Mouse (Mus musculus) erythroblast, embryonic 14.5 days (primary cell): ENCODE data around the gene Tns1. TPM values are rescaled to one million over a fixed set of nuclear protein-coding genes. Genes with fewer than 3 reads are reported as not detected.

Source experiments
- H3K27me3 ChIP-seq: 2 replicates; pipeline ENCODE4 v1.6.1; 2012; ENCODE audit warnings: inconsistent platforms; ENCODE audit not compliant: control insufficient read depth
- H3K36me3 ChIP-seq: 2 replicates; pipeline ENCODE4 v1.6.1; 2012; ENCODE audit warnings: mild to moderate bottlenecking, inconsistent platforms; ENCODE audit not compliant: control insufficient read depth
- H3K4me1 ChIP-seq: 2 replicates; pipeline ENCODE4 v1.6.1; 2012; ENCODE audit warnings: inconsistent platforms; ENCODE audit not compliant: control insufficient read depth
- H3K4me3 ChIP-seq: replicated peaks from 2 replicates; pipeline ENCODE3; 2012; ENCODE audit warnings: moderate library complexity, mild to moderate bottlenecking, inconsistent platforms
- H3K9me3 ChIP-seq: 2 replicates; pipeline ENCODE4 v1.6.1; 2012; ENCODE audit warnings: low read length, inconsistent platforms, mixed read lengths; ENCODE audit not compliant: control insufficient read depth
- GATA1 ChIP-seq: IDR thresholded peaks from 2 replicates; pipeline ENCODE4 v1.6.1; 2012; ENCODE audit warnings: low read length, inconsistent platforms, mixed read lengths
- TAL1 ChIP-seq: IDR thresholded peaks from 3 replicates; pipeline ENCODE4 v1.6.1; 2012; ENCODE audit warnings: low read length, inconsistent platforms, mixed read lengths
- polyA plus RNA-seq: library from polyadenylated mRNA; stranded (reverse); fragments of >175 nt; gene quantifications from 2 replicates; pipeline ENCODE4 v1.2.3, GENCODE M21; 2012

Tns1 gene
- polyA plus RNA-seq, 1 experiment, result 3.6 TPM

- Histone ChIP-seq H3K4me1 (no peaks in the 10 kb centered on the region), H3K9me3 (no peaks in the 10 kb centered on the region), H3K36me3 (peaks cover 69% of the 10 kb centered on the region), H3K4me3 (no peak overlapping the region), H3K27me3 (no peaks in the 10 kb centered on the region)
- TF ChIP-seq TAL1 (no peak), GATA1 (no peak)
Measured at GRCm38 (mm10) chr1:73957428-73957827, 166.8 kb downstream of the Tns1 start.

GRCm38 (mm10) chr1:73956320-73956719 is 167.9 kb downstream of the Tns1 start:
- Histone ChIP-seq H3K4me3 (no peak overlapping the region), H3K36me3 (peaks cover 73% of the 10 kb centered on the region), H3K9me3 (no peaks in the 10 kb centered on the region), H3K4me1 (no peaks in the 10 kb centered on the region), H3K27me3 (no peaks in the 10 kb centered on the region)
- TF ChIP-seq TAL1 (no peak), GATA1 (no peak)

- no peak for TF ChIP-seq TAL1
- no peak for TF ChIP-seq GATA1
- Histone ChIP-seq H3K4me3 (no peak overlapping the region), H3K9me3 (no peaks in the 10 kb centered on the region), H3K4me1 (no peaks in the 10 kb centered on the region), H3K27me3 (no peaks in the 10 kb centered on the region), H3K36me3 (peaks cover 75% of the 10 kb centered on the region)
Measured at GRCm38 (mm10) chr1:73955259-73955842, 168.9 kb downstream of the Tns1 start.

- H3K4me3 ChIP-seq, result no peak overlapping the region
- no peaks in the 10 kb centered on the region for H3K4me1 ChIP-seq
- no peaks in the 10 kb centered on the region for H3K27me3 ChIP-seq
- no peaks in the 10 kb centered on the region for H3K9me3 ChIP-seq
- H3K36me3 ChIP-seq, result peaks cover 72% of the 10 kb centered on the region
- no peak for TF ChIP-seq GATA1
- no peak for TF ChIP-seq TAL1
Measured at GRCm38 (mm10) chr1:73954614-73955013, 169.6 kb downstream of the Tns1 start.

- H3K36me3 ChIP-seq, result peaks cover 66% of the 10 kb centered on the region
- no peaks in the 10 kb centered on the region for H3K9me3 ChIP-seq
- TF ChIP-seq GATA1 (no peak), TAL1 (no peak)
- H3K4me3 ChIP-seq, result no peak overlapping the region
- no peaks in the 10 kb centered on the region for H3K4me1 ChIP-seq
- no peaks in the 10 kb centered on the region for H3K27me3 ChIP-seq
Measured at GRCm38 (mm10) chr1:73954015-73954408, 170.2 kb downstream of the Tns1 start.

- no peaks in the 10 kb centered on the region for H3K27me3 ChIP-seq
- H3K9me3 ChIP-seq, result no peaks in the 10 kb centered on the region
- no peaks in the 10 kb centered on the region for H3K4me1 ChIP-seq
- TF ChIP-seq TAL1 (no peak), GATA1 (no peak)
- H3K36me3 ChIP-seq, result peaks cover 64% of the 10 kb centered on the region
- no peak overlapping the region for H3K4me3 ChIP-seq
Measured at GRCm38 (mm10) chr1:73953317-73954014, 170.8 kb downstream of the Tns1 start.

- H3K4me1 ChIP-seq, result no peaks in the 10 kb centered on the region
- H3K4me3 ChIP-seq, result no peak overlapping the region
- no peak for TF ChIP-seq TAL1
- TF ChIP-seq GATA1, result no peak
- H3K9me3 ChIP-seq, result no peaks in the 10 kb centered on the region
- no peaks in the 10 kb centered on the region for H3K27me3 ChIP-seq
- peaks cover 55% of the 10 kb centered on the region for H3K36me3 ChIP-seq
Measured at GRCm38 (mm10) chr1:73952598-73952997, 171.7 kb downstream of the Tns1 start.

GRCm38 (mm10) chr1:73951178-73951577 is 173.1 kb downstream of the Tns1 start:
- peaks cover 45% of the 10 kb centered on the region for H3K36me3 ChIP-seq

GRCm38 (mm10) chr1:73948757-73949156 is 175.5 kb downstream of the Tns1 start:
- TF ChIP-seq TAL1 (no peak), GATA1 (no peak)
- Histone ChIP-seq H3K9me3 (no peaks in the 10 kb centered on the region), H3K4me1 (no peaks in the 10 kb centered on the region), H3K36me3 (peaks cover 30% of the 10 kb centered on the region), H3K4me3 (no peak overlapping the region), H3K27me3 (no peaks in the 10 kb centered on the region)

More at GRCm38 (mm10) chr1:73951178-73951577, 173.1 kb downstream of the Tns1 start:
- no peaks in the 10 kb centered on the region for H3K27me3 ChIP-seq
- H3K9me3 ChIP-seq, result no peaks in the 10 kb centered on the region
- H3K4me3 ChIP-seq, result no peak overlapping the region
- no peak for TF ChIP-seq GATA1
- TF ChIP-seq TAL1, result no peak
- no peaks in the 10 kb centered on the region for H3K4me1 ChIP-seq
